Mouse (Mus musculus) liver, postnatal 0 days (tissue): ENCODE measurements around the gene Gm5622.

Experiments used
- CTCF ChIP-seq: sonication (generic); IDR thresholded peaks from 2 replicates; pipeline ENCODE4 v1.5.1; 2016; ENCODE audit warnings: antibody characterized with exemption, low read depth
- EP300 ChIP-seq: IDR thresholded peaks from 2 replicates; pipeline ENCODE4 v1.6.1; 2016; ENCODE audit warnings: antibody characterized with exemption, low read depth, mild to moderate bottlenecking

- TF ChIP-seq CTCF: no peak
- no peak for TF ChIP-seq EP300
These were observed 124.7 kb downstream of the Gm5622 start for GRCm38 (mm10) chr14:51677269-51677668.
